Mouse (Mus musculus): ENCODE data around the gene Gm21616.
"Not testable (repeated sequence)": the region's sequence is repeated elsewhere in the genome, so short reads cannot be mapped to it uniquely, and the experiment has no call there.

The Gm21616 gene

GRCm38 (mm10) chrX:125435242-125435641 lies at the start of gene Gm21616:
Gene Gm21616, plus strand, starts transcription at chrX:125435542.
- not testable (repeated sequence) for DNase-seq (ENCODE audit: low spot score in 2 of 2)

Measured in frontal cortex, postnatal 25 days (tissue).